Mouse (Mus musculus) stomach, postnatal 0 days (tissue): ENCODE measurements around the gene Slc31a2. TPM values are rescaled to one million over a fixed set of nuclear protein-coding genes. Genes with fewer than 3 reads are reported as not detected.

Experiments used
- ATAC-seq: fragments of 200-750 bp; cut with Nextera tagmentation; 2 replicates; pipeline ENCODE4 v1.8.0; 2017; ENCODE audit not compliant: low FRiP score, low TSS enrichment
- DNase-seq: peaks from one replicate; pipeline ENCODE4 v3.0.0-alpha.2; 2016; ENCODE audit warnings: low spot score
- H3K27ac ChIP-seq: fragments of 300-500 bp; sonication (generic); replicated peaks from 2 replicates; pipeline ENCODE4 v1.5.1; 2014; ENCODE audit warnings: mild to moderate bottlenecking, control low read depth
- H3K27me3 ChIP-seq: fragments of 300-500 bp; sonication (generic); 2 replicates; pipeline ENCODE4 v1.6.1; 2014; ENCODE audit warnings: low read length; ENCODE audit not compliant: control insufficient read depth, insufficient read depth
- H3K36me3 ChIP-seq: fragments of 300-500 bp; sonication (generic); 2 replicates; pipeline ENCODE4 v1.6.1; 2014; ENCODE audit warnings: low read length, mixed read lengths; ENCODE audit not compliant: control insufficient read depth, insufficient read depth
- H3K4me1 ChIP-seq: fragments of 300-500 bp; sonication (generic); replicated peaks from 2 replicates; pipeline ENCODE4 v1.6.1; 2014; ENCODE audit warnings: antibody characterized with exemption; ENCODE audit not compliant: control insufficient read depth, insufficient read depth
- H3K4me2 ChIP-seq: fragments of 300-500 bp; sonication (generic); replicated peaks from 2 replicates; pipeline ENCODE4 v1.6.1; 2014; ENCODE audit warnings: low read depth, mild to moderate bottlenecking, control low read depth, moderate library complexity
- H3K4me3 ChIP-seq: fragments of 300-500 bp; sonication (generic); 2 replicates; pipeline ENCODE4 v1.5.1; 2014; ENCODE audit warnings: low read depth, low read length, control low read depth
- H3K9ac ChIP-seq: fragments of 300-500 bp; sonication (generic); 2 replicates; pipeline ENCODE4 v1.6.1; 2014; ENCODE audit warnings: mild to moderate bottlenecking, low read length, control low read depth, mixed read lengths
- H3K9me3 ChIP-seq: fragments of 300-500 bp; sonication (generic); 2 replicates; pipeline ENCODE4 v1.6.1; 2016; ENCODE audit warnings: low read length; ENCODE audit not compliant: control insufficient read depth
- CTCF ChIP-seq: IDR thresholded peaks from 2 replicates; pipeline ENCODE4 v1.5.1; 2016; ENCODE audit warnings: antibody characterized with exemption, low read depth, mild to moderate bottlenecking, moderate library complexity
- EP300 ChIP-seq: optimal IDR thresholded peaks from 2 replicates; pipeline ENCODE3; 2016; ENCODE audit warnings: antibody characterized with exemption
- WGBS: fragments of 180-500 bp; shearing (Covaris S2); extraction: QIAGEN DNeasy Blood & Tissue Kit; methylation state at CpG from one replicate; pipeline ENCODE4 v1.1.7; 2014; 5-methylcytosine and 5-hydroxymethylcytosine counted together
- polyA plus RNA-seq: library from polyadenylated mRNA; unstranded; fragments of >200 nt; fragmentation: Nextera tagmentation; extraction: Ambion mirVana; gene quantifications from 2 replicates; pipeline ENCODE4 v1.2.1, GENCODE M21; 2015

The Slc31a2 gene
- polyA plus RNA-seq, 1 experiment from 2014 or later, result 32.6 TPM

GRCm38 (mm10) chr4:62274841-62275536 lies 12.6 kb downstream of the Slc31a2 start:
- Histone ChIP-seq H3K4me3 (no peak overlapping the region), H3K9me3 (no peaks in the 10 kb centered on the region), H3K4me1 (no peaks in the 10 kb centered on the region), H3K4me2 (no peak overlapping the region), H3K36me3 (no peaks in the 10 kb centered on the region), H3K27ac (no peak overlapping the region), H3K9ac (no peak overlapping the region), H3K27me3 (no peaks in the 10 kb centered on the region)
- WGBS, result 38% methylated on average over 12 of the region's 12 CpGs
- DNase-seq, result no peak
- peak; percentile 47; the same call in 1 of the 2 replicates for ATAC-seq
- no peak for TF ChIP-seq CTCF
- no peak for TF ChIP-seq EP300

GRCm38 (mm10) chr4:62276642-62277041 lies 14.3 kb downstream of the Slc31a2 start:
- Histone ChIP-seq H3K27me3 (no peaks in the 10 kb centered on the region), H3K4me1 (no peaks in the 10 kb centered on the region), H3K4me3 (no peak overlapping the region), H3K9me3 (no peaks in the 10 kb centered on the region), H3K9ac (no peak overlapping the region), H3K27ac (no peak overlapping the region), H3K4me2 (no peak overlapping the region), H3K36me3 (no peaks in the 10 kb centered on the region)
- DNase-seq (no peak), ATAC-seq (no peak)
- TF ChIP-seq CTCF, result no peak
- WGBS, result 72% methylated on average over 10 of the region's 10 CpGs

- 69% methylated on average over 3 of the region's 3 CpGs for WGBS
- ATAC-seq (no peak), DNase-seq (no peak)
- no peaks in the 10 kb centered on the region for H3K27me3 ChIP-seq
- H3K4me3 ChIP-seq, result no peak overlapping the region
- no peak overlapping the region for H3K9ac ChIP-seq
- H3K27ac ChIP-seq, result no peak overlapping the region
- H3K4me2 ChIP-seq, result no peak overlapping the region
- H3K36me3 ChIP-seq, result no peaks in the 10 kb centered on the region
- no peaks in the 10 kb centered on the region for H3K9me3 ChIP-seq
- H3K4me1 ChIP-seq, result no peaks in the 10 kb centered on the region
- TF ChIP-seq EP300 (no peak), CTCF (peak; percentile 43)
These were observed 14.9 kb downstream of the Slc31a2 start for GRCm38 (mm10) chr4:62277222-62277621.

- no peak for TF ChIP-seq EP300
- TF ChIP-seq CTCF, result 0 out of 2 replicates have a peak, but pooled peaks have one; percentile 27
- no peak for ATAC-seq
These were observed 15.7 kb downstream of the Slc31a2 start for GRCm38 (mm10) chr4:62278081-62278480.

GRCm38 (mm10) chr4:62281319-62281718 lies 19.0 kb downstream of the Slc31a2 start:
- H3K27me3 ChIP-seq, result no peaks in the 10 kb centered on the region
- 50% methylated on average over 5 of the region's 5 CpGs for WGBS
- no peaks in the 10 kb centered on the region for H3K9me3 ChIP-seq
- H3K4me2 ChIP-seq, result no peak overlapping the region
- H3K9ac ChIP-seq, result no peak overlapping the region
- no peaks in the 10 kb centered on the region for H3K36me3 ChIP-seq
- H3K27ac ChIP-seq, result no peak overlapping the region
- no peak for ATAC-seq
- H3K4me1 ChIP-seq, result no peaks in the 10 kb centered on the region
- no peak for DNase-seq
- no peak overlapping the region for H3K4me3 ChIP-seq
- TF ChIP-seq EP300 (no peak), CTCF (no peak)

More at GRCm38 (mm10) chr4:62278081-62278480, 15.7 kb downstream of the Slc31a2 start:
- Histone ChIP-seq H3K4me1 (no peaks in the 10 kb centered on the region), H3K27me3 (no peaks in the 10 kb centered on the region), H3K9me3 (no peaks in the 10 kb centered on the region), H3K9ac (no peak overlapping the region), H3K4me3 (no peak overlapping the region), H3K36me3 (no peaks in the 10 kb centered on the region), H3K4me2 (no peak overlapping the region), H3K27ac (no peak overlapping the region)
- whole genome bisulfite sequencing, result 61% methylated on average over 4 of the region's 4 CpGs
- DNase-seq, result no peak

- H3K36me3 ChIP-seq, result no peaks in the 10 kb centered on the region
- H3K9me3 ChIP-seq, result no peaks in the 10 kb centered on the region
- no peak overlapping the region for H3K27ac ChIP-seq
- H3K9ac ChIP-seq, result no peak overlapping the region
- H3K4me1 ChIP-seq, result peaks cover 5% of the 10 kb centered on the region
- WGBS, result 84% methylated on average over 7 of the region's 7 CpGs
- DNase-seq (no peak), ATAC-seq (no peak)
- TF ChIP-seq CTCF, result no peak
- TF ChIP-seq EP300, result no peak
- no peak overlapping the region for H3K4me2 ChIP-seq
- H3K4me3 ChIP-seq, result no peak overlapping the region
- H3K27me3 ChIP-seq, result no peaks in the 10 kb centered on the region
These were observed 20.6 kb downstream of the Slc31a2 start for GRCm38 (mm10) chr4:62282969-62283368.
